Mouse (Mus musculus) neutrophil, adult 65 days (primary cell): Measurements from ENCODE around the gene Tmem230. TPM values are rescaled to one million over a fixed set of nuclear protein-coding genes. Genes with fewer than 3 reads are reported as not detected.

Experiments
- total RNA-seq: library from RNA; stranded (reverse); gene quantifications from 2 replicates; pipeline ENCODE4 v1.2.4, GENCODE M21; 2023

The Tmem230 gene
- total RNA-seq, result 13.9 and 17.0 TPM in 2 replicates

DNA sequence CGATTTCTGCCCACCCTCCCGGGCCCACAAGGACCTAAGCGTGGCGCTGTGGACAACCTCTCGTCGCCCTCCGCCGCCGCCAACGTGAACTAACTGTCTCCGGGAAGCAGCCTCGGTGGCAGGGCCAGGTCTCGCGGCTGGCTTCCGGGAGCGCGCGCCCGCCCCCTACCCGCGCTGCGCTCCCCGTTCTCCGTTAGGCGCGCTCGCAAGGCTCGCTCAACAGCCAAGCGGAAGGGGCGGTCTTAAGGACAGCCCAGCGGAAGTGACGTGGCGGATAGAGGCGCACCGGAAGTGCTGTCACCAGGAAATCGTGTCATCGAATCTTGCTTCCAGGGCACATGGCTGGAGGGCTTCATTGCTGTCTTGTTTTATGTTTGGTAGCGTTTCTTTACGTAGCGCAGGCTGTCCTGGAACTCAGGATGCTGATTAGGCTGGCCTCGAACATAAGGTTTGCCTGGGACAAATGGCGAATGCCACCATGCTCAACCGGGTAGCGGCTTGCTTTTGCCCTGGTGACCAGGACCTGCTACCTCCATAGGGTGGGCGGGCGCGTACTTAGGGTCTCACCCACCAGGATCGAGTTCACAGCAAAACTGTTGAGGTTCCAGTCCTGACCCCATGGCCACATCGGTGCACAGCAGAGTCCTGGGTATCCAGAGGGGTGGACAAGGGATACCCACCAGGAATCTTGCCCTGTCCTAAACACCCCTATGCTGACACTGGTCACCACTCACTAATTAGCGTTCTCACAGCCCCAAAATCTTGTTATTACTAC lies at the start of gene Tmem230:
Gene Tmem230, minus strand, starts transcription at position 269 of the 775 bp plus-strand sequence.

DNA sequence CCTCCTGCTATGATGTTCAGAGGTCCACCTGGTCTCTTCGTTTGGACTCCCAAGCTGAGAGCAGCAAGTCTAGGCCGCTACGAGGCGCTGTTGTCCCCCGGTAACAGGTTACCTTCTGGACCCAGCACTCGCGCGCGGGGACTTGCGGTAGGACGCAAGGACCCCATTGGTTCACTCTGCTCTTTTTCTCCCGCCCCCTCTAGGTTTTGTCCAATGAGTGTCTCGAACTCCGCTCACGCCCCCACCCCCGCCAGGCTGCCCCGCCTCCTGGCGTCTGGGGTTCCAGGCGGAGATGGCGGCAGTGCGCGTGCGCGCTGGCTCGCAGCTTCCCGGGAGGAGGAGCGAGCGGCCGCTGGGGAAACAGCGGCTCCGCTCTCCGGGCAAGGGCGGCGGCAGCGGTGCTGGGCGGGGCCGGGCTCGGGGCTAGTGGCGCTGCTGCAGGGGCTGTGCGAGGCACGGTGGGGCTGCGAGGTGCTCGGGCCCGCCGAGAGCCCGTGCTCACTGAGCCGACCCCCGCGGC lies 15.3 kb upstream of the Tmem230 start, which contains the start of gene Cds2:
Gene Cds2, plus strand, starts transcription at position 270 of the 520 bp plus-strand sequence.

DNA sequence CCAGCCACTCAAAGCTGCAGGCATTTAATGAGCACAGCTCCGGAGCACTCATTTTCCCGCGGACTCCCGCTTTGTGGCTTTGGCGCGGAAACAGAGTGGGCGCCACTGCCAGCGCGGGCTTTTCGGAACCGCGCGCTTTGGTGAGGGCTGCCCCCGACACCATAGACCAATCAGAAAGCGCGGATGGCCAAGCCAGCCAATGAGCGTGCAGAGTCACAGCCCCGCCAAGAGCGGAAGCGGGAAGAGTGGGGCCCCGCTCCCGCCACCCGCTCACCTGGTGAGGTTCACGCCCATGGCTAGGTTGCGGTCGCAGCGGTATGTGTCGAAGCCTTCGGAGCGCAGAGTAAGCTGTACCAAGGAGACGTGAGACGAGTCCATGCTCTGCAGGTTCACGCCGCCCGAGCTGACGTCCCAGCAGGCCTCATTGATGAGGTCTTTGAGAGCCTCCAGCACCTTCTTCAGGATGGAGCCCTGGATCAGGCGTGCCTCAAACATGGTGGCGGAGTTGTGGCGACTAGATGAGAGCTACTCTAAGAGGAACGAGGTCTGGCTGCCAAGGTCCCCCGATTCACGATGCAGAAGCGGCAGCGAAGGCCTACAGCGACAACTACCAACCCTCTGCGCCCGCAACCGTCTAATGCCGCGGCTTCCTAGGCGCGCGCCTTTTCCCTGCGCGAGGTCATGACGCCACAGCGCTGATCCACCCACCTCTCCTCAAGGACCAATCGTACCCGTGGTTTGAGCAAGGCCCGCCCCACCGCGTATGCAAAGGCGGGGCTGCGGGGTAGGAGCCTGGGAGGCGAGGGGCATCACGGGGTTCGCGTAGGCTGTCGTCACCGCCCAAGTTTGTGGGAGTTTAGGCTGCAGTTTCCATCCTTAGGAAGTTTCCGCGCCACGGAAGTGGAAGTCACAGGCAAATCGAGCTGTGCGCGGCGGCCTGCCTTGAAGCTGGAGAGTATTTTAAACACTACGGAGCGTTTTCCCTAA lies 5.2 kb upstream of the Tmem230 start, which contains the start of gene Pcna:
Gene Pcna, minus strand, starts transcription at position 773 of the 987 bp plus-strand sequence.

Other genes with a start within 250 kb of the Tmem230 start
- gene Rassf2, start 217.5 kb downstream of the Tmem230 start, total RNA-seq, result 129 and 134 TPM in 2 replicates
- 16.6 and 25.3 TPM in 2 replicates for gene Slc23a2, start 102.7 kb downstream of the Tmem230 start, total RNA-seq
- 200 and 210 TPM in 2 replicates for gene Pcna, start 5.5 kb upstream of the Tmem230 start, total RNA-seq
- 123 and 161 TPM in 2 replicates for gene Cds2, start 15.3 kb upstream of the Tmem230 start, total RNA-seq
- not detected in 2 replicates for gene Prokr2, start 137.6 kb upstream of the Tmem230 start, total RNA-seq